Comparison of ENCODE assay signal across 15 mouse cellular contexts in the genomic region with DNA sequence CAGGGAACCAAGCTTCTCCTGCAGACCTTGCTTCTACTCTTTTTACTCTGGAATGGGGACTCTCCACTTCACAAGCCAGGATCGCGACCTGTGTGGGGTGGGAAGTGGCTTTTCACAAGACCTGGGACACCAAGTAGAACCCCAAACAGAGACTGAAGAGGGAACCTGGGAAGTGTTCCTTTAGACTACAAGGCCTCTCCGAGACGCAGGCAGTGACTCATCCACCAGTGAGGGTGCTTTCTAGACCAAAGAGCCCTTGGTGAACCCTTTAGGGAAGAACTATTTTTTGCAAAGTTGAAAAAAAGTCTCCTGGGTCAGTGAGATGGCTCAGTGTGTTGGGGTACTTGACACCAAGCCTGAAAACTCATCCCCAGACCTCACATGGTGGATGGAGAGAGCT.
"Had no signal": no experiment of that assay in that cellular context is flagged by ENCODE, and none has a peak within 500 bp of the region (broad histone marks: within the 10 kb centered on the region; RNA-seq: fewer than 3 reads in every experiment).

No protein-coding gene starts in this region.

- H3K9me3 ChIP-seq: neural tube, embryonic 13.5 days; neural tube, embryonic 15.5 days; stomach, embryonic 15.5 days had no signal

- H3K9ac ChIP-seq: neural tube, embryonic 13.5 days; neural tube, embryonic 15.5 days; stomach, embryonic 15.5 days had no signal

- H3K27me3 ChIP-seq: neural tube, embryonic 13.5 days; neural tube, embryonic 15.5 days; stomach, embryonic 15.5 days had no signal

- DNase-seq: retina, postnatal 1 day; right cerebral cortex, adult 18-20 months; right cerebral cortex, postnatal 14 days; right cerebral cortex, postnatal 25 days; right cerebral cortex, postnatal 4 days; spleen, adult 18-20 months; thymus, adult 18-20 months; thymus, adult 2 months; thymus, postnatal 14 days; thymus, postnatal 25 days; thymus, postnatal 36 days had no signal

- H3K4me2 ChIP-seq: neural tube, embryonic 13.5 days; neural tube, embryonic 15.5 days; stomach, embryonic 15.5 days had no signal

- H3K4me3 ChIP-seq: neural tube, embryonic 13.5 days; neural tube, embryonic 15.5 days; stomach, embryonic 15.5 days had no signal

- H3K4me1 ChIP-seq: neural tube, embryonic 13.5 days; neural tube, embryonic 15.5 days; stomach, embryonic 15.5 days had no signal

- H3K27ac ChIP-seq: neural tube, embryonic 13.5 days; neural tube, embryonic 15.5 days; stomach, embryonic 15.5 days; stomach, postnatal 0 days had no signal

- H3K36me3 ChIP-seq: neural tube, embryonic 13.5 days; neural tube, embryonic 15.5 days; stomach, embryonic 15.5 days had no signal
